Comparison of ENCODE assay signal across 17 mouse cellular contexts in the genomic region with DNA sequence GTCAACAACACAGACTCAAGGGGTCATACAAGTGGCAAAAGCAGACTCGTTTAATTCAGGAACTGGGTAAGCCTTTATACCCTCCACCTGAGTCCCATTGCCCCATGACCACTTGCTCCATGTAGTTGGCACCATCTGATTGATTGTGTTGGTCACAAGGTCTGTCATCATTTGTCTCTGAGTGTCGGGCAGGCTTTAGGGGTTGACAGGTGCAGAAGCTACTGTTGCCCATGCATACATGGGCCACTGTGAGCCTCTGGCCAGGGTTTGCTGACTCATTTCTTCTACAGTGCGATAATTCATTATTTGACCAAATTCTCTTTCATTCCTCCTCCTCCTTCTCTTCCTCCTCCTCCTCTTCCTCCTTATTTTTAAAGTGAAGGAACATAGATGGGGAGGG.
"Had no signal": no experiment of that assay in that cellular context is flagged by ENCODE, and none has a peak within 500 bp of the region (broad histone marks: within the 10 kb centered on the region; RNA-seq: fewer than 3 reads in every experiment).

No protein-coding gene starts in this region.

- H3K27ac ChIP-seq: neural tube, embryonic 12.5 days; neural tube, embryonic 13.5 days; neural tube, embryonic 15.5 days; stomach, embryonic 15.5 days; stomach, postnatal 0 days had no signal

- H3K36me3 ChIP-seq: neural tube, embryonic 12.5 days; neural tube, embryonic 13.5 days; neural tube, embryonic 15.5 days; stomach, embryonic 15.5 days had no signal

- H3K9me3 ChIP-seq: neural tube, embryonic 15.5 days; stomach, embryonic 15.5 days had no signal

- H3K4me3 ChIP-seq: neural tube, embryonic 12.5 days; neural tube, embryonic 13.5 days; neural tube, embryonic 15.5 days; stomach, embryonic 15.5 days had no signal

- H3K4me1 ChIP-seq: neural tube, embryonic 12.5 days; stomach, embryonic 15.5 days had no signal

- H3K4me2 ChIP-seq: neural tube, embryonic 12.5 days; neural tube, embryonic 13.5 days; neural tube, embryonic 15.5 days; stomach, embryonic 15.5 days had no signal

- H3K27me3 ChIP-seq: neural tube, embryonic 12.5 days; neural tube, embryonic 13.5 days; neural tube, embryonic 15.5 days; stomach, embryonic 15.5 days had no signal

- H3K9ac ChIP-seq: neural tube, embryonic 12.5 days; neural tube, embryonic 13.5 days; neural tube, embryonic 15.5 days; stomach, embryonic 15.5 days had no signal

- DNase-seq: retina, postnatal 1 day; right cerebral cortex, adult 18-20 months; right cerebral cortex, postnatal 14 days; right cerebral cortex, postnatal 25 days; right cerebral cortex, postnatal 4 days; spleen, adult 18-20 months; thymus, adult 18-20 months; thymus, adult 2 months; thymus, postnatal 14 days; thymus, postnatal 25 days; thymus, postnatal 36 days; thymus, postnatal 4 days had no signal
